Mouse (Mus musculus) hindbrain, embryonic 14.5 days (tissue): ENCODE results near the gene Rnf39. TPM values are rescaled to one million over a fixed set of nuclear protein-coding genes. Genes with fewer than 3 reads are reported as not detected.

Experiments
- ATAC-seq: fragments of 200-750 bp; cut with Nextera tagmentation; 2 replicates; pipeline ENCODE4 v1.8.0; 2017; ENCODE audit warnings: moderate number of reproducible peaks, mild to moderate bottlenecking, moderate TSS enrichment, moderate library complexity; ENCODE audit not compliant: low FRiP score
- DNase-seq: peaks from one replicate; pipeline ENCODE4 v3.0.0-alpha.2; 2015; ENCODE audit warnings: low spot score
- H3K27ac ChIP-seq: fragments of 300-500 bp; sonication (generic); 2 replicates; pipeline ENCODE4 v1.5.1; 2014; ENCODE audit warnings: mild to moderate bottlenecking, moderate library complexity
- H3K27me3 ChIP-seq: fragments of 300-500 bp; sonication (generic); 2 replicates; pipeline ENCODE4 v1.6.1; 2014; ENCODE audit warnings: mild to moderate bottlenecking, low read length, mixed read lengths; ENCODE audit not compliant: control insufficient read depth, insufficient read depth
- H3K36me3 ChIP-seq: fragments of 300-500 bp; sonication (generic); replicated peaks from 2 replicates; pipeline ENCODE4 v1.6.1; 2014; ENCODE audit not compliant: control insufficient read depth, insufficient read depth
- H3K4me1 ChIP-seq: fragments of 300-500 bp; sonication (generic); replicated peaks from 2 replicates; pipeline ENCODE4 v1.6.1; 2014; ENCODE audit warnings: antibody characterized with exemption, low read length, mixed read lengths; ENCODE audit not compliant: control insufficient read depth, insufficient read depth
- H3K4me2 ChIP-seq: fragments of 300-500 bp; sonication (generic); replicated peaks from 2 replicates; pipeline ENCODE4 v1.6.1; 2014; ENCODE audit warnings: mild to moderate bottlenecking, moderate library complexity
- H3K4me3 ChIP-seq: fragments of 300-500 bp; sonication (generic); replicated peaks from 2 replicates; pipeline ENCODE4 v1.5.1; 2014; ENCODE audit warnings: mild to moderate bottlenecking, low read length
- H3K9ac ChIP-seq: fragments of 300-500 bp; sonication (generic); 2 replicates; pipeline ENCODE4 v1.6.1; 2014
- H3K9me3 ChIP-seq: fragments of 300-500 bp; sonication (generic); 2 replicates; pipeline ENCODE4 v1.6.1; 2016; ENCODE audit warnings: low read length; ENCODE audit not compliant: control insufficient read depth
- WGBS: fragments of 180-500 bp; shearing (Covaris S2); extraction: QIAGEN DNeasy Blood & Tissue Kit; methylation state at CpG from one replicate; pipeline ENCODE4 v1.1.7; 2014; 5-methylcytosine and 5-hydroxymethylcytosine counted together
- polyA plus RNA-seq: library from polyadenylated mRNA; unstranded; fragments of >200 nt; fragmentation: Nextera tagmentation; extraction: Ambion mirVana; gene quantifications from 2 replicates; pipeline ENCODE4 v1.2.1, GENCODE M21; 2014

The Rnf39 gene
- polyA plus RNA-seq, 1 experiment from 2014 or later: 1.3 TPM

GRCm38 (mm10) chr17:36970316-36970890, 27.7 kb downstream of the Rnf39 start:
- DNase-seq: no peak
- WGBS: 88% methylated on average over 14 of the region's 14 CpGs
- ATAC-seq: no peak

DNA sequence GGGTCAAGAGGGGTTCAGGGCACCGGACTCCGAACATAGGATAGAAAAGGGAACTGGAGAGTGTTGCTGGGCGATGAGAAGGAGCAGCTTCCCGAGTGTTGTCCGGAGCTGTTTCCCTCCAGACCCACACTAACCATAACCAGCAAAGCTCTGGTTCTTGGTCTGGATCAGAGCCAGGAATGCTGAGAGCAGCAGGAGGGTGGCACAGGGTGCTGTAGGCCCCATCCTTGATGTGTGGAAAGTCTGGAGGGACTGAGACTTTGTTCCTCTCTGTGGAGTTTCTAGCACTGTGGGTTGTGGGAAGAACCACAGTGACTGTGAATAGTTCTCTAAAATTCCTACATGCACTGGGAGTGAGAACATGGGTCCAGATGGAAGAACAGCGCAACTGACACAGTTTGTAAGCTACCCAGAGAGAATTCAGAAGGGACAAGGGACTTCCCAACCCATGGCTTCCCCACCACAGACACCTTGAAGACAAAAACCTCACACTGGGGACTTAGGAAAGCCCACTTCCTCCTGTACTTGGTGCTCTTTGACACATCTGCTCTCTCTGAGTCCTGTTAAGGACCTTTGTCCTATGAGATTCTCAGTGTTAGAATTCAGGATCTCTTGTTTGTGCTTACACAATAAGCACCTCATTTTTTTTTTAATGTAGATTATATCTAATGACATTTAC, 28.6 kb downstream of the Rnf39 start:
- Histone ChIP-seq H3K9me3 (no peaks in the 10 kb centered on the region), H3K4me2 (no peak overlapping the region), H3K27me3 (no peaks in the 10 kb centered on the region), H3K9ac (no peak overlapping the region), H3K4me1 (no peaks in the 10 kb centered on the region), H3K4me3 (no peak overlapping the region), H3K27ac (no peak overlapping the region), H3K36me3 (no peaks in the 10 kb centered on the region)
- WGBS: 88% methylated on average over 6 of the region's 6 CpGs
- ATAC-seq (no peak), DNase-seq (no peak)

More at GRCm38 (mm10) chr17:36970316-36970890, 27.7 kb downstream of the Rnf39 start:
- Histone ChIP-seq H3K36me3 (no peaks in the 10 kb centered on the region), H3K4me2 (no peak overlapping the region), H3K9ac (no peak overlapping the region), H3K4me1 (no peaks in the 10 kb centered on the region), H3K4me3 (no peak overlapping the region), H3K27me3 (no peaks in the 10 kb centered on the region), H3K9me3 (no peaks in the 10 kb centered on the region), H3K27ac (no peak overlapping the region)

DNA sequence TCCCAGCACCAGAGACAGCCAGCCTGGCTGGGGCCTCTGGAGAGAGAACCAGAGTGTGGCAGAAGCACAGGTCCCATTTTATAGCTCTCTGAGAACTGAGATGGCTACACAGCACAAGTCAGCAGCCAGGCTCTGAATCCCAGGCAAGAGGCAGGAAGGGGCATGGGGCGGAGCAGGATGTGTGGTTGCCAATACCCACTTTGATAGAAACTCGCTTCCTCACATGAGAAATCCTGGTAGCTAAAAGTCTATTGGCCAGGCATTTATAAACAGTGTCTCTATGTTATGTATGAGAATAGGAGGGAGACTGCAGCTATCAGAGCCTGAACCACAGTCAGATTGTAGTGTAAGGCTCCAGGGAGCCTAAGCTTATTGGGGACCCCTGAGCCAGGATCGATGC, 30.1 kb downstream of the Rnf39 start:
- Histone ChIP-seq H3K4me1 (no peaks in the 10 kb centered on the region), H3K4me3 (no peak overlapping the region), H3K9ac (no peak overlapping the region), H3K9me3 (no peaks in the 10 kb centered on the region), H3K36me3 (no peaks in the 10 kb centered on the region), H3K27ac (no peak overlapping the region), H3K27me3 (no peaks in the 10 kb centered on the region), H3K4me2 (no peak overlapping the region)
- ATAC-seq (no peak), DNase-seq (no peak)
- 85% methylated on average over 3 of the region's 3 CpGs for WGBS

DNA sequence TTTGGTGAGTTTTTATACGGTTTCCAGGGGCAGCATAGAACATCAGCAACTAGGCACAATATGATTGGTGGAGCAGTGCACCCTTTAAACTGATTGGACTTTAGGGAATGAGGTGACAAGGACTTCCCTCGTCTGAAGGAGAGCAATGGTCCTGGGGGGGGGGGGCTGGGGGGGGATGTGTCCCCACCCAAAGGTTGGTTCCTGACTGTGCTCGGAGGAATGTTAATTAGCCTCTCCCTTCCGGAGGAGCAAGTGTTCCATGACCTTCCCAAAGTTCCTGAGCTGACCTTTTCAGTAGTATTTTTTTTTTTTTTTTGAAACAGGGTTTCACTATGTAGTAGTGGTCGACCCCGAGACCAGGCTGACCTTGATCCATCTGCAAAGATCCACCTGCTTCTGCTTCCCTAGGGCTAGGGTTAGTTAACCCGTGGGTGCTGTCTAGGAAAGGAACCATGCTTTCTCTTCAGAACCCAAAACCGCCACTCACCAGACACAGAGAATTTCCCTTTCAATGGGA, 30.6 kb downstream of the Rnf39 start:
- Histone ChIP-seq H3K4me1 (no peaks in the 10 kb centered on the region), H3K4me3 (no peak overlapping the region), H3K27me3 (no peaks in the 10 kb centered on the region), H3K4me2 (no peak overlapping the region), H3K36me3 (no peaks in the 10 kb centered on the region), H3K27ac (no peak overlapping the region), H3K9ac (no peak overlapping the region), H3K9me3 (no peaks in the 10 kb centered on the region)
- ATAC-seq (no peak), DNase-seq (no peak)
- 70% methylated on average over 8 of the region's 8 CpGs for WGBS

- Histone ChIP-seq H3K9me3 (no peaks in the 10 kb centered on the region), H3K4me2 (no peak within 1 kb of the TSS), H3K36me3 (no peaks in the 10 kb centered on the region), H3K4me1 (no peaks in the 10 kb centered on the region), H3K27me3 (no peaks in the 10 kb centered on the region), H3K4me3 (no peak within 1 kb of the TSS), H3K27ac (no peak within 1 kb of the TSS), H3K9ac (no peak within 1 kb of the TSS)
- ATAC-seq (no peak), DNase-seq (no peak)
- WGBS: 25% methylated on average over 18 of the region's 18 CpGs
Observed at GRCm38 (mm10) chr17:36981221-36981813, 38.6 kb downstream of the Rnf39 start, which contains the start of gene 2410137M14Rik. TSS of gene 2410137M14Rik (minus strand) at chr17:36981237.

DNA sequence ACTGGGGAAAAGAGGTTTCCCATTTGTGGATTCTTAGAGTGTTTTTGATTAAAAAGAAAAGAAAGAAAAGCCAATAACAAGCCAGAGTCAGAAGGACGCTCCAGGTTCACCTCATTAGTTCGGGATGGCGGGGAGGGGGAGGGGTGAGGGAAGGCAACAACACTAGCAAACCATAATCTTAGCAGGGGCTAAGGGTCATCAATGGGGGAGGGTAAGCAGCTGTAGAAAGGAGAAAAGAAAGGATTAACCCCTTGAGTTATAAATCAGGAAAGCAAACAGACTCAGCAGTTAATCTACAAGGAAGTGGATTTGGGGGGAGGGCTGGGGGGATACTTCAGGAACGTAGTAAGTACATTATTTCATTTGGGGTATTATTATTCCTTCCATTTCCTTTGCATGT, 39.1 kb downstream of the Rnf39 start:
- Histone ChIP-seq H3K36me3 (no peaks in the 10 kb centered on the region), H3K4me1 (no peaks in the 10 kb centered on the region), H3K4me2 (no peak overlapping the region), H3K4me3 (no peak overlapping the region), H3K9ac (no peak overlapping the region), H3K27ac (no peak overlapping the region), H3K27me3 (no peaks in the 10 kb centered on the region), H3K9me3 (no peaks in the 10 kb centered on the region)
- ATAC-seq (no peak), DNase-seq (no peak)
- WGBS: 7% methylated on average over 4 of the region's 4 CpGs

GRCm38 (mm10) chr17:36982253-36983155, 39.8 kb downstream of the Rnf39 start:
- H3K9ac ChIP-seq: no peak overlapping the region
- no peaks in the 10 kb centered on the region for H3K36me3 ChIP-seq
- ATAC-seq (no peak), DNase-seq (no peak)
- H3K4me2 ChIP-seq: no peak overlapping the region
- no peaks in the 10 kb centered on the region for H3K9me3 ChIP-seq
- H3K4me3 ChIP-seq: no peak overlapping the region
- 47% methylated on average over 5 of the region's 5 CpGs for WGBS
- H3K27ac ChIP-seq: no peak overlapping the region
- H3K27me3 ChIP-seq: peaks cover 3% of the 10 kb centered on the region
- H3K4me1 ChIP-seq: no peaks in the 10 kb centered on the region

GRCm38 (mm10) chr17:36988475-36988874, 45.8 kb downstream of the Rnf39 start:
- Histone ChIP-seq H3K36me3 (no peaks in the 10 kb centered on the region), H3K4me3 (no peak overlapping the region), H3K9ac (no peak overlapping the region), H3K4me1 (no peaks in the 10 kb centered on the region), H3K4me2 (no peak overlapping the region), H3K9me3 (no peaks in the 10 kb centered on the region), H3K27ac (no peak overlapping the region), H3K27me3 (peaks cover 28% of the 10 kb centered on the region)
- WGBS: 8% methylated on average over 24 of the region's 24 CpGs
- no peak for DNase-seq
- ATAC-seq: no peak

DNA sequence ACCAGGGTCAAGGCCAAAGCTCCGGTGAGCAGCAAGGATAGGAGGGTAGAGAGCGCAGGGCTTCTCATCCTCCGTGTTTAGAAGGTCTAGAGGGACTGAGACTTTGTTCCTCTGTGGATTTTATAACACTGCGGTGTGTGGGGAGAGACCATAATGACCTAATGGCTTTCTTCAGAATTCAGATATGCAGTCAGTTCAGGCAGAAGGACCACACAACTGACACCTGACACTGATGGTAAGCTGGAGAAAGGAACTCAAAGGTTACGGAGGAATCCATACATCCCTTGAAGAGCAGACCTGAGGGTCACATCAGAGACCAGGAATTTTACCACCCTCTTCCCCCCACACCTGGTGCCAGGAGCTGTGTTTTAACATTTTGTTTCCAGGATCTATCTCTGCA, 46.7 kb downstream of the Rnf39 start, which contains the start of gene H2-M5:
TSS of gene H2-M5 (minus strand) at position 101 of the 400 bp plus-strand sequence.
- ATAC-seq (no peak), DNase-seq (no peak)
- no peak within 1 kb of the TSS for H3K9ac ChIP-seq
- H3K27me3 ChIP-seq: peaks cover 28% of the 10 kb centered on the region
- H3K9me3 ChIP-seq: no peaks in the 10 kb centered on the region
- no peaks in the 10 kb centered on the region for H3K36me3 ChIP-seq
- no peak within 1 kb of the TSS for H3K4me2 ChIP-seq
- no peaks in the 10 kb centered on the region for H3K4me1 ChIP-seq
- H3K27ac ChIP-seq: no peak within 1 kb of the TSS
- WGBS: 25% methylated on average over 5 of the region's 5 CpGs
- H3K4me3 ChIP-seq: no peak within 1 kb of the TSS
